Mouse (Mus musculus): ENCODE results near the gene Hist2h3c1. TPM values are rescaled to one million over a fixed set of nuclear protein-coding genes. Genes with fewer than 3 reads are reported as not detected.
"Not testable (repeated sequence)": the region's sequence is repeated elsewhere in the genome, so short reads cannot be mapped to it uniquely, and the experiment has no call there.

Hist2h3c1 gene
- polyA plus RNA-seq, 1 experiment: not detected

- peak; percentile 99 for TF ChIP-seq POLR2A (IDR thresholded peaks at IDR 0.05; ENCODE audit: insufficient read depth, low read depth, low read length)
- no peak for TF ChIP-seq CTCF (IDR thresholded peaks at IDR 0.05; ENCODE audit: insufficient read depth, low read depth, low read length)
- Histone ChIP-seq H3K4me3 (ENCODE audit: insufficient read depth, low read depth, low read length) (peak within 1 kb of the TSS; percentile 86), H3K4me1 (ENCODE audit: control insufficient read depth, insufficient read depth, low read length) (no peaks in the 10 kb centered on the region), H3K27ac (ENCODE audit: insufficient read depth, low read depth, low read length) (peak within 1 kb of the TSS; percentile 98)
- WGBS: under 1% methylated on average over 45 of the region's 45 CpGs
Measured at GRCm38 (mm10) chr3:96269511-96270474, 23.3 kb downstream of the Hist2h3c1 start, which contains the start of gene Hist2h2bb. Gene Hist2h2bb (plus strand): TSS chr3:96269752.

DNA sequence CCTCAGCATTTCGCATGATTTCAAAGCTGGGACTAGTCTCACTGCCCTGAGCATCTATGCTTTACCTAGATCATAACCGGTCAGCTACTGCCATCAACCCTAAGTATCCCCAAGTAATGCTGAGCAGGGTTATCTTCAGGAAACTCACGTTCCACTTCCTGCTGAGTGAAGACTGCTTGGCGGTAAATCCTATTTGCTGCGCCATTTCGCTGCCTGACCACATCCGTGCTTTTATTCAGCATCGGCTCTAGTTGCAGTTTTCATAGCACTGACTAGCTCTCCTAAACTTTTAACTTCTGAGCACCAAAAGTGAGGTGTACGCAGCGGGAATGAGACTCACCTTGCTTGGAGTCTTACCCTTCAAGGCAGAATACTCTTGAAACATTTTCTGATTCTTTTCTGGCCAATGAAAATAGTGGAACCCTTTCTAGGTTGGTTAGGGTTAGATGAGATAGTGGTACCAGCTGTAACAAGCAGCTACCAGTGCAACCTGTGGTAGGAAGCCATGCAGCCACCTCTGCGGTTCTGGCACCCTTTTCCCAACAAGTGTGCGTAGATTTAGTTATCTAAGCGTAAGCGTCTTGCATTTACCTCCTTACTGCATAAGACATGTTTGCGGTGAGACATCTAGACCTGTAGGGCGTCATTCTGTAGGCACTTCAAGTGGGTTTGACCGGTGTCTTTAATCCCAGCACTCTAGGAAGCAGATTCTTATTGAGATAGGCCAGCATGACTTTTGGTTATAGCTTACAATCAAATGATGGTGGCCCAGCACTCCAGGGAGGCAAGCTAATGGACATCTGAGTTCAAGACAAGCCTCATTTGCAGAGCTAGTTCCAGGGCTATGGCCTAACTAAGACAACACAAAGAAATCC, 27.3 kb downstream of the Hist2h3c1 start:
- Histone ChIP-seq H3K4me3 (ENCODE audit: insufficient read depth, low read depth, low read length) (no peak overlapping the region), H3K4me1 (ENCODE audit: control insufficient read depth, insufficient read depth, low read length) (peaks cover 4% of the 10 kb centered on the region), H3K27ac (ENCODE audit: insufficient read depth, low read depth, low read length) (no peak overlapping the region)
- no peak for TF ChIP-seq CTCF (IDR thresholded peaks at IDR 0.05; ENCODE audit: insufficient read depth, low read depth, low read length)
- TF ChIP-seq POLR2A (IDR thresholded peaks at IDR 0.05; ENCODE audit: insufficient read depth, low read depth, low read length): no peak
- 93% methylated on average over 17 of the region's 17 CpGs for WGBS

GRCm38 (mm10) chr3:96277428-96277799, 30.9 kb downstream of the Hist2h3c1 start:
- 0 out of 2 replicates have a peak overlapping the region, but pooled peaks have one; percentile 38 for H3K27ac ChIP-seq (ENCODE audit: insufficient read depth, low read depth, low read length)
- no peak for TF ChIP-seq CTCF (IDR thresholded peaks at IDR 0.05; ENCODE audit: insufficient read depth, low read depth, low read length)
- TF ChIP-seq POLR2A (IDR thresholded peaks at IDR 0.05; ENCODE audit: insufficient read depth, low read depth, low read length): no peak
- H3K4me3 ChIP-seq (ENCODE audit: insufficient read depth, low read depth, low read length): peak overlapping the region; percentile 49
- WGBS: 18% methylated on average over 8 of the region's 8 CpGs
- H3K4me1 ChIP-seq (ENCODE audit: control insufficient read depth, insufficient read depth, low read length): peaks cover 4% of the 10 kb centered on the region

- peak; percentile 48 for TF ChIP-seq POLR2A (IDR thresholded peaks at IDR 0.05; ENCODE audit: insufficient read depth, low read depth, low read length)
- TF ChIP-seq CTCF (IDR thresholded peaks at IDR 0.05; ENCODE audit: insufficient read depth, low read depth, low read length): peak; percentile 77
- Histone ChIP-seq H3K27ac (ENCODE audit: insufficient read depth, low read depth, low read length) (peak overlapping the region; percentile 85), H3K4me1 (ENCODE audit: control insufficient read depth, insufficient read depth, low read length) (peaks cover 4% of the 10 kb centered on the region), H3K4me3 (ENCODE audit: insufficient read depth, low read depth, low read length) (peak overlapping the region; percentile 62)
- 1% methylated on average over 49 of the region's 49 CpGs for WGBS
Measured at GRCm38 (mm10) chr3:96277800-96278624, 31.5 kb downstream of the Hist2h3c1 start.

DNA sequence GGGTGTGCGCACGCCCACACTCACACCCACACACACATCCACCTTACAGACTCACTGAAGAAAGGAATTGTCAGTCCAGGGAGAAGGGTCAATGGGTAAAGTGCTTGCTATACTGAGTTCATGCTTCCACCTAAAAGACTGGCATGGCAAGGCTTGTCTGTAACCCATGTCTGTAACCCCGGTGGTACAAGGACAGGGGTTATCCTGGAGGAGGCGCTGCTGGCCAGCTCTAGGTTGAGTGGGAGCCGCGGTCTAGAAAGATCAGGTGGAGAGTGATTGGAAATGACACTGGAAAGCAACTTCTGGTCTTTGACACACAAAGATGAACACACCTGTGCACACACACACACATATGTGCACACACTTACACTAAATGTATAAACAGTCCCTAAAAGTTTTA, 34.2 kb downstream of the Hist2h3c1 start:
- H3K4me1 ChIP-seq (ENCODE audit: control insufficient read depth, insufficient read depth, low read length): peaks cover 4% of the 10 kb centered on the region
- no peak overlapping the region for H3K27ac ChIP-seq (ENCODE audit: insufficient read depth, low read depth, low read length)
- WGBS: 62% methylated on average over 6 of the region's 6 CpGs
- H3K4me3 ChIP-seq (ENCODE audit: insufficient read depth, low read depth, low read length): no peak overlapping the region
- TF ChIP-seq POLR2A (IDR thresholded peaks at IDR 0.05; ENCODE audit: insufficient read depth, low read depth, low read length) (no peak), CTCF (IDR thresholded peaks at IDR 0.05; ENCODE audit: insufficient read depth, low read depth, low read length) (no peak)

GRCm38 (mm10) chr3:96284457-96284856, 38.0 kb downstream of the Hist2h3c1 start:
- 16% methylated on average over 4 of the region's 4 CpGs for WGBS
- TF ChIP-seq CTCF (IDR thresholded peaks at IDR 0.05; ENCODE audit: insufficient read depth, low read depth, low read length): no peak
- TF ChIP-seq POLR2A (IDR thresholded peaks at IDR 0.05; ENCODE audit: insufficient read depth, low read depth, low read length): no peak
- Histone ChIP-seq H3K27ac (ENCODE audit: insufficient read depth, low read depth, low read length) (no peak overlapping the region), H3K4me1 (ENCODE audit: control insufficient read depth, insufficient read depth, low read length) (no peaks in the 10 kb centered on the region), H3K4me3 (ENCODE audit: insufficient read depth, low read depth, low read length) (no peak overlapping the region)

GRCm38 (mm10) chr3:96287334-96287733, 40.8 kb downstream of the Hist2h3c1 start:
- H3K27ac ChIP-seq (ENCODE audit: insufficient read depth, low read depth, low read length); H3K4me3 ChIP-seq (ENCODE audit: insufficient read depth, low read depth, low read length); H3K4me1 ChIP-seq (ENCODE audit: control insufficient read depth, insufficient read depth, low read length): not testable (repeated sequence)
- TF ChIP-seq CTCF (IDR thresholded peaks at IDR 0.05; ENCODE audit: insufficient read depth, low read depth, low read length): peak; percentile 66; the same call in 1 of the 2 replicates
- WGBS: 87% methylated on average over 11 of the region's 11 CpGs

- H3K4me1 ChIP-seq (ENCODE audit: control insufficient read depth, insufficient read depth, low read length): no peaks in the 10 kb centered on the region
- 81% methylated on average over 3 of the region's 3 CpGs for WGBS
- TF ChIP-seq CTCF (IDR thresholded peaks at IDR 0.05; ENCODE audit: insufficient read depth, low read depth, low read length) (no peak), POLR2A (IDR thresholded peaks at IDR 0.05; ENCODE audit: insufficient read depth, low read depth, low read length) (no peak)
- no peak overlapping the region for H3K27ac ChIP-seq (ENCODE audit: insufficient read depth, low read depth, low read length)
- no peak overlapping the region for H3K4me3 ChIP-seq (ENCODE audit: insufficient read depth, low read depth, low read length)
Measured at GRCm38 (mm10) chr3:96289201-96289600, 42.7 kb downstream of the Hist2h3c1 start.

GRCm38 (mm10) chr3:96290727-96291126, 44.2 kb downstream of the Hist2h3c1 start:
- H3K4me3 ChIP-seq (ENCODE audit: insufficient read depth, low read depth, low read length); H3K27ac ChIP-seq (ENCODE audit: insufficient read depth, low read depth, low read length); H3K4me1 ChIP-seq (ENCODE audit: control insufficient read depth, insufficient read depth, low read length): not testable (repeated sequence)
- WGBS: 91% methylated on average over 3 of the region's 3 CpGs

Data from olfactory bulb, adult 2 months (tissue).